ENCODE assay signal across 35 mouse cellular contexts in genomic region chr13:51193893-51194292, GRCm38 (mm10). TPM values are rescaled to one million over a fixed set of nuclear protein-coding genes. Genes with fewer than 3 reads are reported as not detected.
DNase-seq lines count a peak whose midpoint lies in the region; ATAC-seq and TF ChIP-seq lines count a peak whose summit lies in the region.
"Had no signal": no experiment of that assay in that cellular context is flagged by ENCODE, and none has a peak within 500 bp of the region (broad histone marks: within the 10 kb centered on the region; RNA-seq: fewer than 3 reads in every experiment).

No protein-coding gene starts in this region.

- no peak for DNase-seq in kidney, adult 2 months
- DNase-seq in CD4-positive helper T cell, adult 2 months (ENCODE audit: low read depth, low spot score) = peak; percentile 14
- DNase-seq in naive thymus-derived CD4-positive, alpha-beta T cell, adult 2 months (ENCODE audit: low read depth) = peak; percentile 19
- DNase-seq in lung, postnatal 25 days (ENCODE audit: low spot score) = no peak
- no peak for DNase-seq in urinary bladder, postnatal 14 days (ENCODE audit: low spot score)
- DNase-seq: adrenal gland, postnatal 14 days; B cell, adult 2 months; cerebellum, adult 18-20 months; cerebellum, postnatal 10 days; forebrain, postnatal 0 days; heart, postnatal 10 days; kidney, adult 8-10 months; kidney, postnatal 10 days; layer of hippocampus, adult 9-11 months; liver, embryonic 13.5 days; lung, adult 18-20 months; right cerebral cortex, adult 18-20 months; spleen, adult 18-20 months; thymus, postnatal 25 days had no signal

- no peak for ATAC-seq in kidney, embryonic 15.5 days (replicated peaks; ENCODE audit: low FRiP score)
- ATAC-seq in granulocyte monocyte progenitor cell, adult 5-6 weeks (replicated peaks; ENCODE audit: poor library complexity, severe bottlenecking) = peak; percentile 85
- ATAC-seq: forebrain, postnatal 0 days; intestine, embryonic 15.5 days; lung, postnatal 0 days; midbrain, embryonic 16.5 days; Patski had no signal

- no peak overlapping the region for H3K4me3 ChIP-seq in kidney, embryonic 15.5 days (replicated peaks)
- no peak overlapping the region for H3K4me3 ChIP-seq in kidney, adult 2 months (ENCODE audit: insufficient read depth, low read depth, low read length)
- H3K4me3 ChIP-seq: erythroblast, embryonic 14.5 days; heart, embryonic 12.5 days; hindbrain, embryonic 10.5 days; hindbrain, embryonic 15.5 days; intestine, embryonic 15.5 days; limb, embryonic 10.5 days; limb, embryonic 15.5 days; liver, embryonic 13.5 days; neural tube, embryonic 12.5 days had no signal

- H3K36me3 ChIP-seq in kidney, embryonic 15.5 days = no peaks in the 10 kb centered on the region
- H3K36me3 ChIP-seq in kidney, adult 2 months (ENCODE audit: control insufficient read depth, insufficient read depth, low read length) = no peaks in the 10 kb centered on the region
- H3K36me3 ChIP-seq: heart, embryonic 12.5 days; hindbrain, embryonic 10.5 days; hindbrain, embryonic 15.5 days; intestine, embryonic 15.5 days; limb, embryonic 10.5 days; limb, embryonic 15.5 days; liver, embryonic 13.5 days; neural tube, embryonic 12.5 days had no signal

- no peak overlapping the region for H3K4me2 ChIP-seq in kidney, embryonic 15.5 days
- H3K4me2 ChIP-seq: heart, embryonic 12.5 days; hindbrain, embryonic 15.5 days; intestine, embryonic 15.5 days; limb, embryonic 15.5 days; liver, embryonic 13.5 days; midbrain, embryonic 11.5 days; neural tube, embryonic 12.5 days had no signal

- H3K27me3 ChIP-seq in kidney, embryonic 15.5 days = peaks cover 9% of the 10 kb centered on the region; the same call in 1 of the 2 replicates
- H3K27me3 ChIP-seq in kidney, adult 2 months (replicated peaks; ENCODE audit: control insufficient read depth, insufficient read depth, low read length) = no peaks in the 10 kb centered on the region
- H3K27me3 ChIP-seq: heart, embryonic 12.5 days; hindbrain, embryonic 15.5 days; intestine, embryonic 15.5 days; limb, embryonic 15.5 days; liver, embryonic 13.5 days; neural tube, embryonic 12.5 days; Patski had no signal

- peaks cover 14% of the 10 kb centered on the region for H3K4me1 ChIP-seq in kidney, embryonic 15.5 days
- peaks cover 3% of the 10 kb centered on the region; the same call in 1 of the 2 replicates for H3K4me1 ChIP-seq in kidney, adult 2 months (ENCODE audit: control insufficient read depth, insufficient read depth, low read length)
- H3K4me1 ChIP-seq: heart, embryonic 12.5 days; hindbrain, embryonic 10.5 days; hindbrain, embryonic 15.5 days; liver, embryonic 13.5 days had no signal

- WGBS in kidney, embryonic 15.5 days = 88% methylated on average over 15 of the region's 15 CpGs
- WGBS in kidney, adult 2 months = 85% methylated on average over 15 of the region's 15 CpGs

- H3K9me3 ChIP-seq in kidney, embryonic 15.5 days (replicated peaks) = no peaks in the 10 kb centered on the region
- H3K9me3 ChIP-seq: hindbrain, embryonic 15.5 days; intestine, embryonic 15.5 days; limb, embryonic 10.5 days; limb, embryonic 15.5 days; liver, embryonic 13.5 days; neural tube, embryonic 12.5 days had no signal

- H3K9ac ChIP-seq in kidney, embryonic 15.5 days = no peak overlapping the region
- H3K9ac ChIP-seq: forebrain, postnatal 0 days; heart, embryonic 12.5 days; hindbrain, embryonic 15.5 days; intestine, embryonic 15.5 days; limb, embryonic 15.5 days; liver, embryonic 13.5 days; neural tube, embryonic 12.5 days had no signal

- TF ChIP-seq POLR2A in kidney, adult 2 months (IDR thresholded peaks at IDR 0.05; ENCODE audit: low read depth, low read length) = no peak

- H3K27ac ChIP-seq in kidney, embryonic 15.5 days = peak overlapping the region; percentile 32; the same call in 1 of the 2 replicates
- no peak overlapping the region for H3K27ac ChIP-seq in kidney, adult 2 months (ENCODE audit: insufficient read depth, low read depth, low read length)
- H3K27ac ChIP-seq: hindbrain, embryonic 10.5 days; hindbrain, embryonic 15.5 days; intestine, embryonic 15.5 days; limb, embryonic 10.5 days; limb, embryonic 15.5 days; liver, embryonic 13.5 days; neural tube, embryonic 12.5 days had no signal

- no peak for TF ChIP-seq CTCF in kidney, adult 2 months (conservative IDR thresholded peaks at IDR 0.05; ENCODE audit: insufficient read depth, insufficient read length, low read depth, low read length)

RNA-seq across cellular contexts. Expression of gene Nxnl2, which starts 23.1 kb away (rescaled TPM):
- 1.0 and 2.5 TPM in 2 replicates for polyA plus RNA-seq in kidney, embryonic 15.5 days (2015; fragmentation: Nextera tagmentation; extraction: Ambion mirVana)
- 0.53 and 0.69 TPM in 2 replicates for polyA plus RNA-seq in kidney, adult 2 months (2012; rRNA removed)
- total RNA-seq in granulocyte monocyte progenitor cell, adult 5-6 weeks (2014; fragmentation: Nextera tagmentation) = not detected in 2 replicates
- not detected in 2 replicates for total RNA-seq in granulocyte monocyte progenitor cell, adult 5-6 weeks (2017)
- total RNA-seq: gastrocnemius, adult 8-10 months; MEL had no signal
- polyA plus RNA-seq: erythroblast, embryonic 14.5 days; liver, embryonic 13.5 days had no signal

Comparison
In these comparisons a context has a peak if more than half of its experiments do, and no peak if none do; other contexts are left out.
1. DNase-seq: peak in CD4-positive helper T cell, adult 2 months (single experiment) and naive thymus-derived CD4-positive, alpha-beta T cell, adult 2 months (single experiment); none in kidney, adult 2 months (single experiment), lung, postnatal 25 days (single experiment) and urinary bladder, postnatal 14 days (single experiment).